Mouse (Mus musculus): ENCODE results near the gene Igdcc4. TPM values are rescaled to one million over a fixed set of nuclear protein-coding genes. Genes with fewer than 3 reads are reported as not detected.

The Igdcc4 gene
- total RNA-seq (2012; rRNA removed) (under 0.01 and 0.03 TPM in 2 replicates), polyA plus RNA-seq (2012; ENCODE audit: insufficient read depth in 1 of 2, insufficient read length in 2 of 2, low read depth in 1 of 2, low replicate concordance in 2 of 2, missing spikeins in 1 of 2) (under 1 TPM in 1 of 2 experiments, not detected in 1; 0.14 TPM)

DNA sequence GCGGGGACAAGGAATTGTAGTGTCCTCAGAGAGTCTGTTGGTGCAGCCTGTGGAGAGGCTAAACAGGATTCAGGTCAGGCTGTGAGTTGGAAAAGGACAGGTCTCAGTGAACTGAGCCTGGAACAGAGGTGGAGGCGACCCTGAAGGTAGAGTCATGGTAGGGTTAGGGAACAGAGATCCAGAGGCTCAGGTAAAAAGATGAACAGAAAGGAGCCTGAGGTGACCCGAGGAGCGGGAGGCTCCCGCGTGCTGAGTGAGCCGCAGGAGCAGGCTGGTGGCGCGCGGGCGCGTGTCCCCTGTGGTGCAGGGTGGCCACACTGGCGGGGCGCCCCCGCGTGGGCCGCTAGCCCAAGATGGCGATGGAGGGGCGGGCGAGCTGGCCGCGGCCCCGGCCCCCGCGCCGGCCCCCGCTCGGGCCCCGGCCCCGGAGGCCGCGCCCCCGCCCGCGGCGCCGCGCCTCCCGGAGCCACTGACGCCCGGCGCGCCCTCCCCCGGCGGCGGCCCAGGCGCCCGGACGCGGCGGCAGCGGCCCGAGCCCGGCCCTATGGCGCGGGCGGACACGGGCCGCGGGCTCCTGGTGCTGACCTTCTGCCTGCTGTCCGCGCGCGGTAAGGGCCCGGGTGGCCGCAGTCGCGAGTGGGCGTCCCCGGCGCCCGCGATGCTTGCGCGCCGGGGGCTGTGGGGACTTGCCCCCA is at the start of gene Igdcc4:
Igdcc4 (plus strand) TSS at position 496 of the 695 bp plus-strand sequence.
- no peak for DNase-seq (ENCODE audit: low read depth, low spot score)
- H3K27me3 ChIP-seq (ENCODE audit: control insufficient read depth in 1 of 2, insufficient read depth in 2 of 2, low read length in 2 of 2) = no peaks in the 10 kb centered on the region; a peak in 3 of 4 replicates
- no peak within 1 kb of the TSS for H3K9ac ChIP-seq (ENCODE audit: control insufficient read depth, low read depth, low read length, poor library complexity, severe bottlenecking)
- no peaks in the 10 kb centered on the region for H3K36me3 ChIP-seq (ENCODE audit: control insufficient read depth in 1 of 2, insufficient read depth in 2 of 2, low read length in 2 of 2)
- H3K4me1 ChIP-seq (ENCODE audit: control insufficient read depth in 1 of 2, insufficient read depth in 2 of 2, low read length in 2 of 2) = no peaks in the 10 kb centered on the region
- H3K9me3 ChIP-seq (replicated peaks; ENCODE audit: insufficient read depth, low read length) = no peaks in the 10 kb centered on the region
- H3K4me3 ChIP-seq (ENCODE audit: control insufficient read depth in 1 of 2, insufficient read depth in 1 of 2, low read depth in 2 of 2, low read length in 2 of 2) = no peak within 1 kb of the TSS
- TF ChIP-seq E2F4 (IDR thresholded peaks at IDR 0.05; ENCODE audit: borderline replicate concordance, low read depth, low read length) = no peak
- no peak for TF ChIP-seq TCF12 (IDR thresholded peaks at IDR 0.05; ENCODE audit: low read depth, low read length)
- no peak for TF ChIP-seq ZNF384 (IDR thresholded peaks at IDR 0.05; ENCODE audit: low read depth, low read length)
- TF ChIP-seq CHD2 (IDR thresholded peaks at IDR 0.05; ENCODE audit: low read length) = no peak
- TF ChIP-seq EP300 (IDR thresholded peaks at IDR 0.05; ENCODE audit: low read depth in 1 of 2, low read length in 2 of 2) = no peak
- TF ChIP-seq ZKSCAN1 (IDR thresholded peaks at IDR 0.05; ENCODE audit: low read depth, low read length) = no peak
- TF ChIP-seq ETS1 (IDR thresholded peaks at IDR 0.05; ENCODE audit: low read depth, low read length) = no peak
- TF ChIP-seq UBTF (IDR thresholded peaks at IDR 0.05; ENCODE audit: borderline replicate concordance, insufficient read depth, low read depth, low read length) = no peak
- no peak for TF ChIP-seq USF2 (IDR thresholded peaks at IDR 0.05; ENCODE audit: borderline replicate concordance in 1 of 2, insufficient read depth in 1 of 2, low read depth in 1 of 2, low read length in 2 of 2)
- TF ChIP-seq RAD21 (IDR thresholded peaks at IDR 0.05; ENCODE audit: low read depth, low read length) = no peak
- TF ChIP-seq CHD1 (IDR thresholded peaks at IDR 0.05; ENCODE audit: low read depth, low read length) = no peak
- no peak for TF ChIP-seq MYB (IDR thresholded peaks at IDR 0.05; ENCODE audit: low read depth, low read length)
- H3K79me2 ChIP-seq (ENCODE audit: control insufficient read depth, insufficient read depth, low read length, poor library complexity) = no peaks in the 10 kb centered on the region
- H3K27ac ChIP-seq (ENCODE audit: control insufficient read depth, low read depth, low read length) = no peak within 1 kb of the TSS

GRCm38 (mm10) chr9:65064251-65064650 is 37.0 kb upstream of the Igdcc4 start:
- no peak overlapping the region for H3K4me3 ChIP-seq (ENCODE audit: control insufficient read depth in 1 of 2, insufficient read depth in 1 of 2, low read depth in 2 of 2, low read length in 2 of 2)
- H3K27me3 ChIP-seq (ENCODE audit: control insufficient read depth in 1 of 2, insufficient read depth in 2 of 2, low read length in 2 of 2) = no peaks in the 10 kb centered on the region
- no peak overlapping the region for H3K9ac ChIP-seq (ENCODE audit: control insufficient read depth, low read depth, low read length, poor library complexity, severe bottlenecking)
- no peaks in the 10 kb centered on the region for H3K4me1 ChIP-seq (ENCODE audit: control insufficient read depth in 1 of 2, insufficient read depth in 2 of 2, low read length in 2 of 2)
- no peak overlapping the region for H3K27ac ChIP-seq (ENCODE audit: control insufficient read depth, low read depth, low read length)
- peaks cover 3 to 43% of the 10 kb centered on the region in 2 experiments for H3K36me3 ChIP-seq (ENCODE audit: control insufficient read depth in 1 of 2, insufficient read depth in 2 of 2, low read length in 2 of 2)
- TF ChIP-seq POLR2AphosphoS2 (IDR thresholded peaks at IDR 0.05; ENCODE audit: low read length) (no peak), ETS1 (IDR thresholded peaks at IDR 0.05; ENCODE audit: low read depth, low read length) (no peak), MYB (IDR thresholded peaks at IDR 0.05; ENCODE audit: low read depth, low read length) (no peak), SMC3 (IDR thresholded peaks at IDR 0.05; ENCODE audit: low read depth, low read length) (no peak), KAT2A (conservative IDR thresholded peaks at IDR 0.05; ENCODE audit: low read depth, low read length) (no peak), ELF1 (IDR thresholded peaks at IDR 0.05; ENCODE audit: low read depth, low read length) (no peak), NELFE (IDR thresholded peaks at IDR 0.05; ENCODE audit: low read depth, low read length) (no peak), RAD21 (IDR thresholded peaks at IDR 0.05; ENCODE audit: low read depth, low read length) (no peak), GATA1 (IDR thresholded peaks at IDR 0.05; ENCODE audit: low read depth, low read length) (no peak), BHLHE40 (IDR thresholded peaks at IDR 0.05; ENCODE audit: borderline replicate concordance, low read depth, low read length) (no peak), HCFC1 (IDR thresholded peaks at IDR 0.05; ENCODE audit: low read depth, low read length) (no peak), E2F4 (IDR thresholded peaks at IDR 0.05; ENCODE audit: borderline replicate concordance, low read depth, low read length) (no peak), POLR2A (IDR thresholded peaks at IDR 0.05; ENCODE audit: control insufficient read depth in 1 of 2, insufficient read depth in 1 of 2, low read depth in 1 of 2, low read length in 2 of 2, poor library complexity in 1 of 2) (no peak)
- no peaks in the 10 kb centered on the region for H3K9me3 ChIP-seq (replicated peaks; ENCODE audit: insufficient read depth, low read length)
- DNase-seq (ENCODE audit: low read depth, low spot score) = no peak
- no peaks in the 10 kb centered on the region for H3K79me2 ChIP-seq (ENCODE audit: control insufficient read depth, insufficient read depth, low read length, poor library complexity)
